Mouse (Mus musculus) G1E (cell line): ENCODE results near the gene Tmem151a.

Experiments used
- CTCF ChIP-seq: IDR thresholded peaks from 2 replicates; pipeline ENCODE4 v1.5.1; 2012; ENCODE audit warnings: low read depth, low read length, inconsistent platforms, mixed read lengths
- GATA1 ChIP-seq: IDR thresholded peaks from 2 replicates; pipeline ENCODE4 v1.6.1; 2012; ENCODE audit warnings: borderline replicate concordance, low read length, inconsistent platforms, mixed read lengths
- GATA2 ChIP-seq: IDR thresholded peaks from 2 replicates; pipeline ENCODE4 v1.6.1; 2012; ENCODE audit warnings: low read depth, low read length, inconsistent platforms, borderline replicate concordance
- POLR2AphosphoS5 ChIP-seq: IDR thresholded peaks from 2 replicates; pipeline ENCODE4 v1.6.1; 2012; ENCODE audit warnings: low read depth, low read length, inconsistent platforms; ENCODE audit not compliant: insufficient replicate concordance
- TAL1 ChIP-seq: conservative IDR thresholded peaks from 2 replicates; pipeline ENCODE4 v1.6.1; 2012; ENCODE audit warnings: low read depth, low read length, inconsistent platforms, mixed read lengths

DNA sequence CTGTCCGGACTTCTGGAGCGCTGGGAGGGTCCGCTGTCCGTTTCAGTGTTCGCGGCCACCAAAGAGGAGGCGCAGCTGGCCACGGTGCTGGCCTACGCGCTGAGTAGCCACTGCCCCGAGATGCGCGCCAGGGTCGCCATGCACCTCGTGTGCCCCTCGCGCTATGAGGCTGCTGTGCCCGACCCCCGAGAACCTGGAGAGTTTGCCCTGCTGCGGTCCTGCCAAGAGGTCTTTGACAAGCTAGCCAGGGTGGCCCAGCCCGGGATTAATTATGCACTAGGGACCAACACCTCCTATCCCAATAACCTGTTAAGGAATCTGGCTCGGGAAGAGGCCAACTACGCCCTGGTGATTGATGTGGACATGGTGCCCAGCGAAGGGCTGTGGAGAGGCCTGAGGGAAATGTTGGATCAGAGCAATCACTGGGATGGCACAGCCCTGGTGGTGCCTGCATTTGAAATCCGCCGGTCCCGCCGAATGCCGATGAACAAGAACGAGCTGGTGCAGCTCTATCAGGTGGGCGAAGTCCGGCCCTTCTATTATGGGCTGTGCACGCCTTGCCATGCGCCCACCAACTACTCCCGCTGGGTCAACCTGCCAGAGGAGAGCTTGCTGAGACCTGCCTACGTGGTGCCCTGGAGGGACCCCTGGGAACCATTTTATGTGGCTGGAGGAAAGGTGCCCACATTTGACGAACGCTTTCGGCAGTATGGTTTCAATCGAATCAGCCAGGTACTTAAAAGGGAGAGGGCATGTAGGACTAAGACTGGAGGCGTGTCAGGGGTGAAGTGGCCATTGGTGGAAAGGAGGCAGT lies 45.8 kb downstream of the Tmem151a start:
- TF ChIP-seq CTCF (no peak), GATA1 (no peak), POLR2AphosphoS5 (no peak), TAL1 (no peak), GATA2 (no peak)
